Mouse (Mus musculus): ENCODE results near the gene Cib4. TPM values are rescaled to one million over a fixed set of nuclear protein-coding genes. Genes with fewer than 3 reads are reported as not detected.

Cib4 gene
- polyA plus RNA-seq, 1 experiment from 2014 or later, result not detected

DNA sequence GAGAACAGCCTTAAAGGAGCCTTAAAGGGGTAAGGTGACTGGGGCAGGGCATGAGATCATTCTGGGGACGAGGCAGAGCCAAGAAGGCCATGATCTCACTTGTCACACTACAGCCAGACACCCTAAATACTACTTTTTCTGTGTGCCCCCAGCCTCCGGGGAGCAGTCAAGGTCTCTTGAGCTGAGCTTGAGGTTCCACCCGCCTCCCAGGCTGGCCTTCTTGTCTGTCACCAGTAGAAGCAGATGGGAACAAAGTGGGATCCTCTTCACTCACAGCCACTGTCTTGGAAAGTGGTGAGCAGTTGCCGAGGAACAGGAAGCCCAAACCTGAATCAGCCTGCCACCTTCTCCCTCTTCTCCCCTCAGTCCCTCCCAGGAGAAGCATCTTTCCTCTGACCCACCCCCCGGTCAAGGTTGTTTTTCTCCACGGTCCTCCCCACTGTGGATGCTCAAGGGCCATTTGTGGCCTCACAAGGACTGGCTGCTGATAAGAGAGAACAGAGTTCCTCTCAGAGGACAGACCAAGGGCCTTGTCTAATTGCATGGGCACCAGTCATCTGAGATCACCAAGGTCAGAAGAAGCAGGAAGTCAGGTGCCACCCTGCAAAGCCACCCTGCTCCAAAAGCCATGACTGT is 32.9 kb upstream of the Cib4 start:
- Histone ChIP-seq H3K36me3 (ENCODE audit: control insufficient read depth, insufficient read depth, low read length) (no peaks in the 10 kb centered on the region), H3K9me3 (ENCODE audit: control insufficient read depth, low read length) (no peaks in the 10 kb centered on the region), H3K9ac (ENCODE audit: low read depth, low read length) (no peak overlapping the region), H3K27me3 (replicated peaks; ENCODE audit: control insufficient read depth, insufficient read depth, low read length) (peaks cover 9% of the 10 kb centered on the region), H3K4me3 (ENCODE audit: low read depth, low read length) (no peak overlapping the region), H3K4me2 (no peak overlapping the region), H3K4me1 (replicated peaks; ENCODE audit: control insufficient read depth, insufficient read depth, low read length) (peaks cover 3% of the 10 kb centered on the region; the same call in 1 of the 2 replicates), H3K27ac (ENCODE audit: low read depth, low read length) (no peak overlapping the region)
- WGBS, result 59% methylated on average over 6 of the region's 6 CpGs
- ATAC-seq (replicated peaks; ENCODE audit: low FRiP score), result no peak
- DNase-seq (ENCODE audit: low spot score), result no peak

DNA sequence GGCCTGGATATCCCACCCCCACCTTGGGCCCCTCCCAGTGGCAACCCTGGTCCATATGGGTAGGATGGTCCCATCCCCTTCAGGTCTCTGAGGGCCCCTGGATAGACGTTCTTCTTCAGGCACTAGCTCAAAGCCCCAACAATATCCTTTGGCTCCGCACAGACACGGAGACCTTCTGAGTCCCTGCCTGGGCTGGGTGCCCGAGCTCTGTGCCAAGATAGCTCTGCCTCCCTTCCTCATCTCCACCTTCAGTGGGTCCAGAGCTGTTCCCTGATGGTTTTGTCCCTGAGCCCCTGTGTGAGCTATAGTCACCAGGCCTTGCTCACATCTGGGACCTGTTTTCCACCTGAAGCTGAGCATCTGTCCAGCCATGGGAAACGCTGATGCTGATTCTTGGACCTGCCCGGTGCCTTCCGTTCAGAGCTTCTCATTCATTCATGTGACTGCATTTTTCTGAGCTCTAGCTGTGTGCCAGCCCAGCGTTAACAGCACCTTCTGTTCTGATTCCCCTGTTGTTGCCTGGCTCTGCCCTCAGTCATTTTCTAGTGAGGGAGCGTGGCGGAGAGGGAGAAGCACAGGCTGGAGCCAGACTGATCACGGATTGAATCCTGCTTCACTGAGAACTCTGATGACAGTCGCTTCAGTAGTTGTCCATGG is 32.1 kb upstream of the Cib4 start:
- Histone ChIP-seq H3K36me3 (ENCODE audit: control insufficient read depth, insufficient read depth, low read length) (no peaks in the 10 kb centered on the region), H3K9ac (ENCODE audit: low read depth, low read length) (no peak overlapping the region), H3K9me3 (ENCODE audit: control insufficient read depth, low read length) (no peaks in the 10 kb centered on the region), H3K27me3 (replicated peaks; ENCODE audit: control insufficient read depth, insufficient read depth, low read length) (peaks cover 6% of the 10 kb centered on the region), H3K4me3 (ENCODE audit: low read depth, low read length) (no peak overlapping the region), H3K4me1 (replicated peaks; ENCODE audit: control insufficient read depth, insufficient read depth, low read length) (peaks cover 3% of the 10 kb centered on the region; the same call in 1 of the 2 replicates), H3K27ac (ENCODE audit: low read depth, low read length) (no peak overlapping the region), H3K4me2 (no peak overlapping the region)
- DNase-seq (ENCODE audit: low spot score) (no peak), ATAC-seq (replicated peaks; ENCODE audit: low FRiP score) (no peak)
- 77% methylated on average over 12 of the region's 12 CpGs for WGBS

DNA sequence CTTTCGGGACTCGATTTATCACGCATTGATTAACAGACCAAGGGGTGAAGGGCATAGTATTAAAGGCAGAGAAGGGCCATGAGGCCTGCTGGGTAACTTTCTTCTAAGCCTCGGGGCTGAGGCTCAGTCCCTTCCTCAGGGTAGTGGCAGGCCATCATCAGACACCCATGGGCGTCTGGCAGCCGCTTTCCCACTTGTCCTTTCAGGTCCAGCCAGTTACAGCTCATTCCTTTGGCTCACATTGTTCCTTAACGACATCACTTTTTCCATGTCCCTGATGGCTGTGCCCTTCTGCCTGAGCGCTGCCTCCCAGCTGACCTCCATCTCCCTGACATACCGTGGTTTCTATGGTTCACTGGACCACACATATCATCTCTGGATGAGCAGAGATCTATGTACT is 31.6 kb upstream of the Cib4 start:
- 68% methylated on average over 9 of the region's 9 CpGs for WGBS
- Histone ChIP-seq H3K4me2 (no peak overlapping the region), H3K9ac (ENCODE audit: low read depth, low read length) (no peak overlapping the region), H3K27ac (ENCODE audit: low read depth, low read length) (no peak overlapping the region), H3K9me3 (ENCODE audit: control insufficient read depth, low read length) (no peaks in the 10 kb centered on the region), H3K4me1 (replicated peaks; ENCODE audit: control insufficient read depth, insufficient read depth, low read length) (peaks cover 3% of the 10 kb centered on the region; the same call in 1 of the 2 replicates), H3K36me3 (ENCODE audit: control insufficient read depth, insufficient read depth, low read length) (no peaks in the 10 kb centered on the region), H3K27me3 (replicated peaks; ENCODE audit: control insufficient read depth, insufficient read depth, low read length) (peaks cover 5% of the 10 kb centered on the region; the same call in 1 of the 2 replicates), H3K4me3 (ENCODE audit: low read depth, low read length) (no peak overlapping the region)
- DNase-seq (ENCODE audit: low spot score), result no peak
- no peak for ATAC-seq (replicated peaks; ENCODE audit: low FRiP score)

DNA sequence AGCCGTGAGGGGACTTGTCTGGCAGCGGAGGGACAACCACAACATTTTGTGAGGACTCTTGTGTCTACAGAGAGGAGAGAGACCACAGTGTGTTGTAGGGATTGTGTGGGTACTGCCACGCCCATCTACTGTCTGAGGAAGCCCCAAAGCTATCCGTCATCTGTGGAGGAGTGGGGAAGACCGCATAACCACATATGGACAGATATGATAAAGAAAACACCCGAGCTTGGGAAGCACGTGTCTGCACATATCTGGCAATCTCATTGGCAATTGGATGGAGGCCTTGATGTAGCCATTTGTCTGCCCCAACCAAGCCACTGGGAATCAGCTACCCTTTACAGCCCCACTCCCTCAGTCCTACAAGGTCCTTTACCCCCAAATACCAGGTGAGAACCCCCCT is 30.6 kb upstream of the Cib4 start:
- Histone ChIP-seq H3K9ac (ENCODE audit: low read depth, low read length) (no peak overlapping the region), H3K4me2 (no peak overlapping the region), H3K9me3 (ENCODE audit: control insufficient read depth, low read length) (no peaks in the 10 kb centered on the region), H3K4me3 (ENCODE audit: low read depth, low read length) (no peak overlapping the region), H3K27ac (ENCODE audit: low read depth, low read length) (no peak overlapping the region), H3K4me1 (replicated peaks; ENCODE audit: control insufficient read depth, insufficient read depth, low read length) (peaks cover 3% of the 10 kb centered on the region; the same call in 1 of the 2 replicates), H3K36me3 (ENCODE audit: control insufficient read depth, insufficient read depth, low read length) (no peaks in the 10 kb centered on the region), H3K27me3 (replicated peaks; ENCODE audit: control insufficient read depth, insufficient read depth, low read length) (peaks cover 5% of the 10 kb centered on the region; the same call in 1 of the 2 replicates)
- ATAC-seq (replicated peaks; ENCODE audit: low FRiP score) (peak; percentile 71), DNase-seq (ENCODE audit: low spot score) (no peak)
- WGBS, result 44% methylated on average over 7 of the region's 7 CpGs

DNA sequence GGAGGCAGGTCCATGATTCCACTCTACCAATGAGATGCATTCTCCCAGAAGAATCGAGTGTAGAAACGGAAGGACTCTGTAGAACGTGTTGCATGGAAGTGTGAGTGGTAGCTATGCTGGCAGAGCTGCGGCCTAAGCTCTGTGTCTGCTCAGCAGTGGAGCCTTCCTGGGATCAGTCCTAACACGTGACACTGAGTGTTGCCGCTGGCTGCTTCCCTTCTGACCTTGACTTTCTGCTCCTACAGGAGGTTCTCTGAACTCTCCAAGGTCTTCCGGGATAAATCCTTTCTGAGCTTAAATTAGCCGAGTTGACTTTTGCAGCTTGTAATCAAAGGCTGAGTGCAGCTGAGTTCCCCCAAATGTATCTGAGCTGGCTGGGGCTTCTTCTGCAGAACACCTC is 28.7 kb upstream of the Cib4 start:
- Histone ChIP-seq H3K36me3 (ENCODE audit: control insufficient read depth, insufficient read depth, low read length) (no peaks in the 10 kb centered on the region), H3K4me2 (no peak overlapping the region), H3K27me3 (replicated peaks; ENCODE audit: control insufficient read depth, insufficient read depth, low read length) (0 out of 2 replicates have a peak, but pooled peaks cover 5% of the 10 kb centered on the region), H3K4me3 (ENCODE audit: low read depth, low read length) (no peak overlapping the region), H3K27ac (ENCODE audit: low read depth, low read length) (no peak overlapping the region), H3K9ac (ENCODE audit: low read depth, low read length) (no peak overlapping the region), H3K4me1 (replicated peaks; ENCODE audit: control insufficient read depth, insufficient read depth, low read length) (peaks cover 3% of the 10 kb centered on the region; the same call in 1 of the 2 replicates), H3K9me3 (ENCODE audit: control insufficient read depth, low read length) (no peaks in the 10 kb centered on the region)
- 85% methylated on average over 8 of the region's 8 CpGs for WGBS
- DNase-seq (ENCODE audit: low spot score), result no peak
- no peak for ATAC-seq (replicated peaks; ENCODE audit: low FRiP score)

DNA sequence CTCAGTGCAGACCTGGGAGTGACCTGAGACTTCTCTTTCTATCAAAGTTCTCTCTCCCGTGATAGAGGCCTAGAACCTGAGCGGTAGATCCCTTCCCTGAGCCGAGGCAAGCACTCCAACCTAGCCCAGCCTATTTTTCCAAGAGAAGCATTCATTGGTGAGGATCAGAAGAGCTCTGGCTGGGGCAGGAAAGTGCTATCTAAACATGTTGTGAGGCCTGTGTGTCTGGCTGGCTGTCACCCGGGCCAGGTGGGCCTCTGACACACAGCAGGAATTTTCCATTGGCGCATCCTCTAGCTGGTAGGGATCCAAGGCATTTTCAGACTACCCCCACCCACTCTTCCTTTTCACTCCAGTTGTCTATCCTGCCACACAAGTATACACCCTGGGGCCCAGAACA is 26.2 kb upstream of the Cib4 start:
- H3K4me1 ChIP-seq (replicated peaks; ENCODE audit: control insufficient read depth, insufficient read depth, low read length), result peaks cover 3% of the 10 kb centered on the region; the same call in 1 of the 2 replicates
- no peak for ATAC-seq (replicated peaks; ENCODE audit: low FRiP score)
- H3K27me3 ChIP-seq (replicated peaks; ENCODE audit: control insufficient read depth, insufficient read depth, low read length), result no peaks in the 10 kb centered on the region
- no peak overlapping the region for H3K9ac ChIP-seq (ENCODE audit: low read depth, low read length)
- WGBS, result 58% methylated on average over 5 of the region's 5 CpGs
- no peaks in the 10 kb centered on the region for H3K9me3 ChIP-seq (ENCODE audit: control insufficient read depth, low read length)
- DNase-seq (ENCODE audit: low spot score), result no peak
- H3K4me3 ChIP-seq (ENCODE audit: low read depth, low read length), result no peak overlapping the region
- H3K4me2 ChIP-seq, result no peak overlapping the region
- no peak overlapping the region for H3K27ac ChIP-seq (ENCODE audit: low read depth, low read length)
- no peaks in the 10 kb centered on the region for H3K36me3 ChIP-seq (ENCODE audit: control insufficient read depth, insufficient read depth, low read length)

DNA sequence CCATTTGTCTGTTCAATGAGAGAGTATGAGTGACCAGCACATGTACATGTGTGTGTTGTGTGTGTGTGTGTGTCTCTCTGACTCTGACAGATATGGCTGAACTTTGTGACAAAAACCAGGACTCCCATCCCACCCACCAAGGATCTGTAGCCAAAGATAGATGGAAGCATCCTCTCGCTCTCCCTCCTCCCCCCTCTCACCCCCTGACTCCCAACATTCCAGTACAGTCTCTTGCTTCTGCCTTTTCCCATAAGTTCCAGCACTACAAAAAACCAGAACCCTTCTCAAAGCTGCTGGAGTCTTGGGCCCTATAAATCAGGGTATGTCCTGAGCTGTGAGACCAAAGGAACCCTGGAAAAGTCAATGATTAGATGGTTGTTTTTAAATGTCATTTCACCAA is 22.8 kb upstream of the Cib4 start:
- Histone ChIP-seq H3K4me2 (no peak overlapping the region), H3K4me3 (ENCODE audit: low read depth, low read length) (no peak overlapping the region), H3K9me3 (ENCODE audit: control insufficient read depth, low read length) (no peaks in the 10 kb centered on the region), H3K4me1 (replicated peaks; ENCODE audit: control insufficient read depth, insufficient read depth, low read length) (no peaks in the 10 kb centered on the region), H3K36me3 (ENCODE audit: control insufficient read depth, insufficient read depth, low read length) (no peaks in the 10 kb centered on the region), H3K27me3 (replicated peaks; ENCODE audit: control insufficient read depth, insufficient read depth, low read length) (no peaks in the 10 kb centered on the region), H3K9ac (ENCODE audit: low read depth, low read length) (no peak overlapping the region), H3K27ac (ENCODE audit: low read depth, low read length) (no peak overlapping the region)
- ATAC-seq (replicated peaks; ENCODE audit: low FRiP score) (no peak), DNase-seq (ENCODE audit: low spot score) (no peak)
- WGBS, result 74% methylated on average over 1 of the region's 1 CpGs

DNA sequence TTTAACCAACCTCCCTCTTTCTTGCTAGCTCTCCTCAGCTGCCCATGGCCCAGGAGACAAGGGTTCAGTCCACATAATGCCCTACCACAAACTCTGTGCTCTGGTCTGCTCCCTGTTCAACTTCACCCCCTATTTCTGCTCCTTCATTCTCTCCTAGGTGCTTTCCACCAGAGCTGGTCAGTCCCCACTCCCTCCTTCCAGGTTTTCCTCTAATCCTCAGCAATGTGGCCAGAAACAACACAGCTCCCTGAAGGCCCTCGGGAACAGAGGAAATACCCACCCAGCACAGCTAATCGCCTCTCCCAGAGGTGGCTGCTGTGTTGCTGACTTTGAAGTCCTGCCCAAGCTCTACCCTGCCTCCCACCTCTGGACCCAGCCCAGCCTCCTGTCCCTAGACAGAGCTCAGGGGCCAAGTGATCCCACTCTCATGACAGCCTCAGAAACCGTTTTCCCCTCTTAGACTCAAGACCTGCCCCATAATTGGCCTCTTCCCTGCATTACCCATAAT is 14.4 kb upstream of the Cib4 start:
- H3K36me3 ChIP-seq (ENCODE audit: control insufficient read depth, insufficient read depth, low read length), result no peaks in the 10 kb centered on the region
- DNase-seq (ENCODE audit: low spot score) (no peak), ATAC-seq (replicated peaks; ENCODE audit: low FRiP score) (no peak)
- WGBS, result 23% methylated on average over 3 of the region's 3 CpGs
- H3K27ac ChIP-seq (ENCODE audit: low read depth, low read length), result no peak overlapping the region
- no peaks in the 10 kb centered on the region for H3K4me1 ChIP-seq (replicated peaks; ENCODE audit: control insufficient read depth, insufficient read depth, low read length)
- H3K4me3 ChIP-seq (ENCODE audit: low read depth, low read length), result no peak overlapping the region
- H3K27me3 ChIP-seq (replicated peaks; ENCODE audit: control insufficient read depth, insufficient read depth, low read length), result no peaks in the 10 kb centered on the region; the same call in 1 of the 2 replicates
- no peaks in the 10 kb centered on the region for H3K9me3 ChIP-seq (ENCODE audit: control insufficient read depth, low read length)
- H3K4me2 ChIP-seq, result no peak overlapping the region
- H3K9ac ChIP-seq (ENCODE audit: low read depth, low read length), result no peak overlapping the region

DNA sequence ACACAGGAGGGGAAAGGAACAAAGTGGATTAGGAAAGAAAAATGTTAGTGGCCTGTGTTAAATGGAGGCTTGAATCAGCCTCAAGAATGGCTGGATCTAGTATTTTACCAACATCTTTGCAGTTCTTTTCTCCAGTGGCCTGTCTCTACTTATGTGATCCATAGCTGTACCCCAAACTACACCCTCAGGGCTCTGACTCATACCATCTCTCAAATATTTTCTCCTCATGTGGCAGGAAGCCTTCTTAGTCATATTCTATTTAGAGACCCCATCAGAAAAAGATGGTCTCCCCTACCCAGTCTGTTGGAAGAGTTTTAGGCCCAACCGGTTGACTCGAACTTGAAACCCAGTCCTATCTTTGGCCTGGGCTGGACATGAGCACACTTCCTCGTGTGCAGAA is 13.8 kb upstream of the Cib4 start:
- Histone ChIP-seq H3K27me3 (replicated peaks; ENCODE audit: control insufficient read depth, insufficient read depth, low read length) (no peaks in the 10 kb centered on the region; the same call in 1 of the 2 replicates), H3K9ac (ENCODE audit: low read depth, low read length) (no peak overlapping the region), H3K4me2 (no peak overlapping the region), H3K9me3 (ENCODE audit: control insufficient read depth, low read length) (no peaks in the 10 kb centered on the region), H3K4me3 (ENCODE audit: low read depth, low read length) (no peak overlapping the region), H3K27ac (ENCODE audit: low read depth, low read length) (no peak overlapping the region), H3K4me1 (replicated peaks; ENCODE audit: control insufficient read depth, insufficient read depth, low read length) (no peaks in the 10 kb centered on the region), H3K36me3 (ENCODE audit: control insufficient read depth, insufficient read depth, low read length) (no peaks in the 10 kb centered on the region)
- WGBS, result 76% methylated on average over 3 of the region's 3 CpGs
- DNase-seq (ENCODE audit: low spot score) (no peak), ATAC-seq (replicated peaks; ENCODE audit: low FRiP score) (no peak)
